Mouse (Mus musculus): ENCODE measurements around the gene 2310034G01Rik. TPM values are rescaled to one million over a fixed set of nuclear protein-coding genes. Genes with fewer than 3 reads are reported as not detected.

2310034G01Rik gene
- polyA plus RNA-seq, 1 experiment from 2014 or later: 0.46 TPM

GRCm38 (mm10) chr19:46313116-46313515 is 37.0 kb downstream of the 2310034G01Rik start:
- Histone ChIP-seq H3K36me3 (replicated peaks) (peaks cover 22% of the 10 kb centered on the region), H3K4me2 (peak overlapping the region; percentile 90), H3K9ac (no peak overlapping the region; the same call in 1 of the 2 replicates), H3K4me3 (replicated peaks) (peak overlapping the region; percentile 50), H3K27me3 (peaks cover 66% of the 10 kb centered on the region), H3K9me3 (replicated peaks) (no peaks in the 10 kb centered on the region), H3K27ac (replicated peaks) (peak overlapping the region; percentile 95), H3K4me1 (replicated peaks) (peaks cover 77% of the 10 kb centered on the region)
- 83% methylated on average over 9 of the region's 9 CpGs for WGBS (ENCODE audit: insufficient replicate concordance)
- ATAC-seq (ENCODE audit: insufficient read depth): no peak

- ATAC-seq (ENCODE audit: insufficient read depth): no peak
- H3K27ac ChIP-seq (replicated peaks): peak overlapping the region; percentile 95; the same call in 1 of the 2 replicates
- no peaks in the 10 kb centered on the region for H3K9me3 ChIP-seq (replicated peaks)
- H3K27me3 ChIP-seq: peaks cover 66% of the 10 kb centered on the region
- no peak overlapping the region for H3K9ac ChIP-seq
- H3K4me1 ChIP-seq (replicated peaks): peaks cover 71% of the 10 kb centered on the region
- H3K4me3 ChIP-seq (replicated peaks): no peak overlapping the region
- peaks cover 22% of the 10 kb centered on the region for H3K36me3 ChIP-seq (replicated peaks)
- WGBS (ENCODE audit: insufficient replicate concordance): 88% methylated on average over 21 of the region's 21 CpGs
- H3K4me2 ChIP-seq: peak overlapping the region; percentile 90; the same call in 1 of the 2 replicates
Measured at GRCm38 (mm10) chr19:46312566-46312965, 37.5 kb downstream of the 2310034G01Rik start.

GRCm38 (mm10) chr19:46311341-46311740 is 38.8 kb downstream of the 2310034G01Rik start:
- H3K9ac ChIP-seq: no peak overlapping the region
- H3K36me3 ChIP-seq (replicated peaks): peaks cover 22% of the 10 kb centered on the region
- no peak overlapping the region for H3K4me3 ChIP-seq (replicated peaks)
- no peak for ATAC-seq (ENCODE audit: insufficient read depth)
- H3K4me1 ChIP-seq (replicated peaks): peaks cover 64% of the 10 kb centered on the region
- WGBS (ENCODE audit: insufficient replicate concordance): 90% methylated on average over 9 of the region's 9 CpGs
- no peak overlapping the region for H3K4me2 ChIP-seq
- H3K9me3 ChIP-seq (replicated peaks): no peaks in the 10 kb centered on the region
- H3K27me3 ChIP-seq: peaks cover 59% of the 10 kb centered on the region
- no peak overlapping the region for H3K27ac ChIP-seq (replicated peaks)

GRCm38 (mm10) chr19:46310312-46310865 is 39.7 kb downstream of the 2310034G01Rik start:
- Histone ChIP-seq H3K4me2 (no peak overlapping the region), H3K4me1 (replicated peaks) (peaks cover 63% of the 10 kb centered on the region), H3K27me3 (peaks cover 49% of the 10 kb centered on the region), H3K9ac (no peak overlapping the region), H3K9me3 (replicated peaks) (no peaks in the 10 kb centered on the region), H3K4me3 (replicated peaks) (no peak overlapping the region), H3K27ac (replicated peaks) (no peak overlapping the region), H3K36me3 (replicated peaks) (peaks cover 22% of the 10 kb centered on the region)
- no peak for ATAC-seq (ENCODE audit: insufficient read depth)
- 86% methylated on average over 12 of the region's 12 CpGs for WGBS (ENCODE audit: insufficient replicate concordance)

GRCm38 (mm10) chr19:46309651-46310305 is 40.3 kb downstream of the 2310034G01Rik start:
- Histone ChIP-seq H3K4me2 (no peak overlapping the region; the same call in 1 of the 2 replicates), H3K4me3 (replicated peaks) (no peak overlapping the region), H3K9ac (peak overlapping the region; percentile 47; the same call in 1 of the 2 replicates), H3K36me3 (replicated peaks) (peaks cover 22% of the 10 kb centered on the region), H3K9me3 (replicated peaks) (no peaks in the 10 kb centered on the region), H3K27ac (replicated peaks) (no peak overlapping the region), H3K27me3 (peaks cover 43% of the 10 kb centered on the region), H3K4me1 (replicated peaks) (peaks cover 62% of the 10 kb centered on the region)
- ATAC-seq (ENCODE audit: insufficient read depth): no peak
- WGBS (ENCODE audit: insufficient replicate concordance): 74% methylated on average over 21 of the region's 21 CpGs

- WGBS (ENCODE audit: insufficient replicate concordance): 3% methylated on average over 46 of the region's 47 CpGs
- ATAC-seq (ENCODE audit: insufficient read depth): no peak
- no peaks in the 10 kb centered on the region for H3K9me3 ChIP-seq (replicated peaks)
- peaks cover 22% of the 10 kb centered on the region for H3K36me3 ChIP-seq (replicated peaks)
- H3K4me2 ChIP-seq: peak overlapping the region; percentile 90
- H3K9ac ChIP-seq: peak overlapping the region; percentile 47
- H3K27ac ChIP-seq (replicated peaks): no peak overlapping the region; the same call in 1 of the 2 replicates
- peaks cover 62% of the 10 kb centered on the region for H3K4me1 ChIP-seq (replicated peaks)
- H3K27me3 ChIP-seq: peaks cover 34% of the 10 kb centered on the region
- H3K4me3 ChIP-seq (replicated peaks): peak overlapping the region; percentile 53
Measured at GRCm38 (mm10) chr19:46308706-46309435, 41.2 kb downstream of the 2310034G01Rik start.

- Histone ChIP-seq H3K4me1 (replicated peaks) (peaks cover 61% of the 10 kb centered on the region), H3K27me3 (peaks cover 29% of the 10 kb centered on the region), H3K4me2 (peak overlapping the region; percentile 90), H3K9me3 (replicated peaks) (no peaks in the 10 kb centered on the region), H3K36me3 (replicated peaks) (peaks cover 22% of the 10 kb centered on the region), H3K27ac (replicated peaks) (no peak overlapping the region), H3K9ac (no peak overlapping the region), H3K4me3 (replicated peaks) (peak overlapping the region; percentile 53; the same call in 1 of the 2 replicates)
- WGBS (ENCODE audit: insufficient replicate concordance): 67% methylated on average over 16 of the region's 16 CpGs
- ATAC-seq (ENCODE audit: insufficient read depth): no peak
Measured at GRCm38 (mm10) chr19:46308303-46308702, 41.8 kb downstream of the 2310034G01Rik start.

- ATAC-seq (ENCODE audit: insufficient read depth): no peak
- no peak overlapping the region for H3K4me3 ChIP-seq (replicated peaks)
- peaks cover 22% of the 10 kb centered on the region for H3K36me3 ChIP-seq (replicated peaks)
- no peak overlapping the region for H3K9ac ChIP-seq
- peaks cover 56% of the 10 kb centered on the region for H3K4me1 ChIP-seq (replicated peaks)
- H3K27me3 ChIP-seq: peaks cover 24% of the 10 kb centered on the region
- no peaks in the 10 kb centered on the region for H3K9me3 ChIP-seq (replicated peaks)
- WGBS (ENCODE audit: insufficient replicate concordance): 82% methylated on average over 16 of the region's 16 CpGs
- H3K4me2 ChIP-seq: no peak overlapping the region
- H3K27ac ChIP-seq (replicated peaks): no peak overlapping the region
Measured at GRCm38 (mm10) chr19:46307781-46308180, 42.3 kb downstream of the 2310034G01Rik start.

- no peak overlapping the region for H3K9ac ChIP-seq
- H3K4me2 ChIP-seq: no peak overlapping the region
- no peak for ATAC-seq (ENCODE audit: insufficient read depth)
- H3K36me3 ChIP-seq (replicated peaks): peaks cover 20% of the 10 kb centered on the region
- H3K9me3 ChIP-seq (replicated peaks): no peaks in the 10 kb centered on the region
- H3K4me1 ChIP-seq (replicated peaks): peaks cover 48% of the 10 kb centered on the region
- WGBS (ENCODE audit: insufficient replicate concordance): 86% methylated on average over 9 of the region's 9 CpGs
- no peak overlapping the region for H3K4me3 ChIP-seq (replicated peaks)
- no peak overlapping the region for H3K27ac ChIP-seq (replicated peaks)
- peaks cover 26% of the 10 kb centered on the region for H3K27me3 ChIP-seq
Measured at GRCm38 (mm10) chr19:46306751-46307289, 43.3 kb downstream of the 2310034G01Rik start.

- Histone ChIP-seq H3K4me3 (replicated peaks) (peak overlapping the region; percentile 77), H3K27me3 (peaks cover 30% of the 10 kb centered on the region), H3K36me3 (replicated peaks) (peaks cover 14% of the 10 kb centered on the region), H3K4me2 (peak overlapping the region; percentile 97), H3K9ac (peak overlapping the region; percentile 78; the same call in 1 of the 2 replicates), H3K4me1 (replicated peaks) (peaks cover 47% of the 10 kb centered on the region), H3K9me3 (replicated peaks) (no peaks in the 10 kb centered on the region), H3K27ac (replicated peaks) (peak overlapping the region; percentile 85)
- no peak for ATAC-seq (ENCODE audit: insufficient read depth)
- WGBS (ENCODE audit: insufficient replicate concordance): 63% methylated on average over 5 of the region's 5 CpGs
Measured at GRCm38 (mm10) chr19:46306268-46306610, 43.9 kb downstream of the 2310034G01Rik start.
